Mouse (Mus musculus) kidney, embryonic 14.5 days (tissue): ENCODE data around the gene Pfdn6. TPM values are rescaled to one million over a fixed set of nuclear protein-coding genes. Genes with fewer than 3 reads are reported as not detected.

Experiments used
- ATAC-seq: fragments of 200-750 bp; cut with Nextera tagmentation; 2 replicates; pipeline ENCODE4 v1.8.0; 2017; ENCODE audit warnings: moderate number of reproducible peaks, mild to moderate bottlenecking, moderate TSS enrichment, moderate library complexity; ENCODE audit not compliant: low FRiP score, low TSS enrichment
- H3K27ac ChIP-seq: fragments of 300-500 bp; sonication (generic); 2 replicates; pipeline ENCODE4 v1.5.1; 2014; ENCODE audit warnings: low read depth, mild to moderate bottlenecking, low read length, moderate library complexity, mixed read lengths
- H3K27me3 ChIP-seq: fragments of 300-500 bp; sonication (generic); 2 replicates; pipeline ENCODE4 v1.6.1; 2014; ENCODE audit warnings: mild to moderate bottlenecking, low read length; ENCODE audit not compliant: control insufficient read depth, insufficient read depth
- H3K36me3 ChIP-seq: fragments of 300-500 bp; sonication (generic); 2 replicates; pipeline ENCODE4 v1.6.1; 2014; ENCODE audit warnings: low read length, mixed read lengths; ENCODE audit not compliant: control insufficient read depth, insufficient read depth
- H3K4me1 ChIP-seq: fragments of 300-500 bp; sonication (generic); 2 replicates; pipeline ENCODE4 v1.6.1; 2014; ENCODE audit warnings: low read length, mixed read lengths; ENCODE audit not compliant: control insufficient read depth, insufficient read depth
- H3K4me2 ChIP-seq: fragments of 300-500 bp; sonication (generic); replicated peaks from 2 replicates; pipeline ENCODE4 v1.6.1; 2014; ENCODE audit warnings: low read depth, mild to moderate bottlenecking, low read length
- H3K4me3 ChIP-seq: fragments of 300-500 bp; sonication (generic); 2 replicates; pipeline ENCODE4 v1.5.1; 2014; ENCODE audit warnings: mild to moderate bottlenecking, low read length
- H3K9ac ChIP-seq: fragments of 300-500 bp; sonication (generic); 2 replicates; pipeline ENCODE4 v1.6.1; 2014; ENCODE audit warnings: low read depth, mild to moderate bottlenecking, low read length, moderate library complexity
- H3K9me3 ChIP-seq: fragments of 300-500 bp; sonication (generic); 2 replicates; pipeline ENCODE4 v1.6.1; 2016; ENCODE audit warnings: low read length; ENCODE audit not compliant: control insufficient read depth
- whole genome bisulfite sequencing: fragments of 180-500 bp; shearing (Covaris S2); extraction: QIAGEN DNeasy Blood & Tissue Kit; methylation state at CpG from one replicate; pipeline ENCODE4 v1.1.7; 2014; 5-methylcytosine and 5-hydroxymethylcytosine counted together
- polyA plus RNA-seq: library from polyadenylated mRNA; unstranded; fragments of >200 nt; fragmentation: Nextera tagmentation; extraction: Ambion mirVana; gene quantifications from 2 replicates; pipeline ENCODE4 v1.2.1, GENCODE M21; 2014

Gene Pfdn6
- polyA plus RNA-seq, 1 experiment from 2014 or later = 169 TPM

- Histone ChIP-seq H3K36me3 (peaks cover 16% of the 10 kb centered on the region; the same call in 1 of the 2 replicates), H3K9me3 (no peaks in the 10 kb centered on the region), H3K27me3 (no peaks in the 10 kb centered on the region), H3K27ac (peak overlapping the region; percentile 93; the same call in 1 of the 2 replicates), H3K4me3 (peak overlapping the region; percentile 84), H3K9ac (peak overlapping the region; percentile 84), H3K4me2 (peak overlapping the region; percentile 100), H3K4me1 (peaks cover 12% of the 10 kb centered on the region; the same call in 1 of the 2 replicates)
- ATAC-seq = 0 out of 2 replicates have a peak, but pooled peaks have one; percentile 8
- under 1% methylated on average over 39 of the region's 45 CpGs for WGBS
Measured at GRCm38 (mm10) chr17:33930280-33931158, 9.6 kb downstream of the Pfdn6 start.

- Histone ChIP-seq H3K4me1 (peaks cover 12% of the 10 kb centered on the region; the same call in 1 of the 2 replicates), H3K9me3 (no peaks in the 10 kb centered on the region), H3K36me3 (peaks cover 12% of the 10 kb centered on the region; the same call in 1 of the 2 replicates), H3K27me3 (no peaks in the 10 kb centered on the region), H3K27ac (peak within 1 kb of the TSS; percentile 93), H3K9ac (peak within 1 kb of the TSS; percentile 84), H3K4me3 (peak within 1 kb of the TSS; percentile 84), H3K4me2 (peak within 1 kb of the TSS; percentile 100)
- ATAC-seq = peak; percentile 86
- WGBS = under 1% methylated on average over 55 of the region's 80 CpGs
Measured at GRCm38 (mm10) chr17:33929371-33930279, 10.5 kb downstream of the Pfdn6 start, which contains the start of gene Rgl2. Rgl2 (plus strand) TSS chr17:33929543.

GRCm38 (mm10) chr17:33928251-33928947 lies 11.7 kb downstream of the Pfdn6 start:
- Histone ChIP-seq H3K27me3 (no peaks in the 10 kb centered on the region), H3K27ac (no peak overlapping the region), H3K36me3 (peaks cover 8% of the 10 kb centered on the region; the same call in 1 of the 2 replicates), H3K4me1 (peaks cover 12% of the 10 kb centered on the region; the same call in 1 of the 2 replicates), H3K4me3 (peak overlapping the region; percentile 84), H3K9me3 (no peaks in the 10 kb centered on the region), H3K4me2 (peak overlapping the region; percentile 100), H3K9ac (peak overlapping the region; percentile 84; the same call in 1 of the 2 replicates)
- ATAC-seq = no peak
- WGBS = 62% methylated on average over 21 of the region's 21 CpGs

- Histone ChIP-seq H3K4me1 (peaks cover 12% of the 10 kb centered on the region; the same call in 1 of the 2 replicates), H3K4me3 (no peak overlapping the region), H3K36me3 (peaks cover 5% of the 10 kb centered on the region; the same call in 1 of the 2 replicates), H3K9ac (no peak overlapping the region), H3K4me2 (no peak overlapping the region), H3K9me3 (no peaks in the 10 kb centered on the region), H3K27me3 (no peaks in the 10 kb centered on the region), H3K27ac (no peak overlapping the region)
- WGBS = 74% methylated on average over 17 of the region's 17 CpGs
- ATAC-seq = no peak
Measured at GRCm38 (mm10) chr17:33926207-33926932, 13.8 kb downstream of the Pfdn6 start.

GRCm38 (mm10) chr17:33925406-33926116 lies 14.6 kb downstream of the Pfdn6 start:
- no peak for ATAC-seq
- Histone ChIP-seq H3K9ac (no peak overlapping the region), H3K4me2 (no peak overlapping the region), H3K4me3 (no peak overlapping the region), H3K27me3 (no peaks in the 10 kb centered on the region), H3K36me3 (peaks cover 5% of the 10 kb centered on the region; the same call in 1 of the 2 replicates), H3K4me1 (peaks cover 5% of the 10 kb centered on the region; the same call in 1 of the 2 replicates), H3K27ac (no peak overlapping the region), H3K9me3 (no peaks in the 10 kb centered on the region)
- WGBS = 86% methylated on average over 21 of the region's 21 CpGs

GRCm38 (mm10) chr17:33924577-33925283 lies 15.4 kb downstream of the Pfdn6 start:
- ATAC-seq = no peak
- Histone ChIP-seq H3K27ac (no peak overlapping the region), H3K36me3 (peaks cover 5% of the 10 kb centered on the region; the same call in 1 of the 2 replicates), H3K4me2 (no peak overlapping the region), H3K4me1 (peaks cover 5% of the 10 kb centered on the region; the same call in 1 of the 2 replicates), H3K9me3 (no peaks in the 10 kb centered on the region), H3K9ac (no peak overlapping the region), H3K27me3 (no peaks in the 10 kb centered on the region), H3K4me3 (no peak overlapping the region)
- WGBS = 81% methylated on average over 10 of the region's 10 CpGs

- Histone ChIP-seq H3K27ac (no peak overlapping the region), H3K4me2 (no peak overlapping the region), H3K4me1 (peaks cover 9% of the 10 kb centered on the region; the same call in 1 of the 2 replicates), H3K36me3 (no peaks in the 10 kb centered on the region; the same call in 1 of the 2 replicates), H3K27me3 (no peaks in the 10 kb centered on the region), H3K9ac (no peak overlapping the region), H3K4me3 (no peak overlapping the region), H3K9me3 (no peaks in the 10 kb centered on the region)
- no peak for ATAC-seq
- WGBS = 86% methylated on average over 7 of the region's 7 CpGs
Measured at GRCm38 (mm10) chr17:33921361-33921760, 18.8 kb downstream of the Pfdn6 start.
